Mouse (Mus musculus) kidney, adult 11 months (tissue): ENCODE data around the gene Pcdh15.

ENCODE experiments used
- DNase-seq: peaks from one replicate; pipeline ENCODE4 v3.0.0; 2022

Pcdh15 gene

GRCm38 (mm10) chr10:74626596-74626995, 1527.5 kb downstream of the Pcdh15 start:
- no peak for DNase-seq

GRCm38 (mm10) chr10:74631314-74631713, 1532.2 kb downstream of the Pcdh15 start:
- DNase-seq: no peak

- no peak for DNase-seq
These were observed 1537.9 kb downstream of the Pcdh15 start for GRCm38 (mm10) chr10:74637040-74637439.

GRCm38 (mm10) chr10:74642125-74642524, 1543.0 kb downstream of the Pcdh15 start:
- no peak for DNase-seq

- DNase-seq: no peak
These were observed 1564.0 kb downstream of the Pcdh15 start for GRCm38 (mm10) chr10:74663171-74663570.

- peak; percentile 8 for DNase-seq
These were observed 1580.9 kb downstream of the Pcdh15 start for GRCm38 (mm10) chr10:74680016-74680491.

- DNase-seq: peak; percentile 4
These were observed 1581.4 kb downstream of the Pcdh15 start for GRCm38 (mm10) chr10:74680559-74680958.
